Mouse (Mus musculus) retina, adult 2 months (tissue): ENCODE results near the gene Gm10570.
A peak's percentile ranks its signal among the peaks of the same experiment; 100 is the strongest.

Experiments
- DNase-seq: peaks from one replicate; pipeline ENCODE4 v3.0.0-alpha.2; 2012; ENCODE audit warnings: low read depth, low spot score

Gene Gm10570

DNA sequence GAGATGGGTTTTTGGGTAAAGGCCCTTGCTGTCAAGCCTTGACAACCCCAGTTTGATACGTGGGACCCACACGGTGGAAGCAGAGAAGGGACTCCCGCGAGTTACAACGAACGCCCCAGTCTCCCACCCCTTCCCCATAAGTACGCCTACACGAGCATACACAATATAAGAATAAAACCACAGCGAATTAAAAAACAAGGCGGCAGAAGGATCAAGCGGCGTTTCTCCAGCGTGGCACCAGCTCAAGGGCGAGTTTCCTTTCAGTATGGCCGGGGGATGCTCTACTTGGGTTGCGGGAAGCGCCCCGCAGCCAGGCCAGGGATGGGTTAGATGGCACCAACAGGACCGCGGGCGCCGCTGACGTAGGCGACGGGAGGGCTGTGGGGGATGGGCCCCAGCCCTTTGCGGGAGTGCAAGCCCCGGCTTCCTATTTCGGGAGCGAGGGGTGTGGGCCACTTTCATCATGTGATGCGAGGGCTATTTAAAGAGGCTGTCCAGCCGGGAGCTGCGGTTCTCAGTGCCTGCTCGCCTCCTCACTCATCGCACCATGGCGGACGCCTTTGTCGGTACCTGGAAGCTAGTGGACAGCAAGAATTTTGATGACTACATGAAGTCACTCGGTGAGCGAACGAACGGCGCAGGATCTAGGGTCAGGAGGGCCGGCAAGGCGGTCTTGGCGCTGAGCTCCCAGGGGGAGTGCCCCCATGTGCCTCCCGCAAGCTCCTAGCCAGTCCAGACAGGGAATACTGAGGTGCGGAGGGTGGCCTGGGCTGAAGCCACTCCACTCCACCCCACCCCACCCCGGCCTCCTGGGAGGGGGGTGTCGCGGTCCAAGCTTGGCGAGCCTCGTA lies at the start of gene Gm10570, which contains the start of gene Fabp3:
TSS of gene Gm10570 (minus strand) at position 444 of the 851 bp plus-strand sequence.
TSS of gene Fabp3 (plus strand) at position 365 of the 851 bp plus-strand sequence.
- peak; percentile 32 for DNase-seq

DNA sequence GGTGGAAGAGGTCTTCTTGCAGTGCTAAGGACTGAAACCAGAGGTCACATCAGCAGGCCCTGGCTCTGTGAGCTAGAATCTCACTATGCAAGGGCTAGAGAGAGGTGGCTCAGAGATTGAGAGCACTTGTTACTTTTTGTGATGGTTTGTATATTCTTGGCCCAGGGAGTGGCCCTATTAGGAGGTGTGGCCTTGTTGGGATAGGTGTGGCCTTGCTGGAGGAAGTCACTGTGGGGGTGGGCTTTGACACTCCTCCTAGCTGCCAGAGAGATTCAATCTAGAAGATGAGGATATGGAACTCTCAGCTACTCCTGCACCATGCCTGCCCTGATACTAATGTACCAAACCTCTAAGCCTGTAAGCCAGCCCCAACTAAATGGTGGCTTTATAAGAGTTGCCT lies 49.5 kb upstream of the Gm10570 start:
- no peak for DNase-seq

DNA sequence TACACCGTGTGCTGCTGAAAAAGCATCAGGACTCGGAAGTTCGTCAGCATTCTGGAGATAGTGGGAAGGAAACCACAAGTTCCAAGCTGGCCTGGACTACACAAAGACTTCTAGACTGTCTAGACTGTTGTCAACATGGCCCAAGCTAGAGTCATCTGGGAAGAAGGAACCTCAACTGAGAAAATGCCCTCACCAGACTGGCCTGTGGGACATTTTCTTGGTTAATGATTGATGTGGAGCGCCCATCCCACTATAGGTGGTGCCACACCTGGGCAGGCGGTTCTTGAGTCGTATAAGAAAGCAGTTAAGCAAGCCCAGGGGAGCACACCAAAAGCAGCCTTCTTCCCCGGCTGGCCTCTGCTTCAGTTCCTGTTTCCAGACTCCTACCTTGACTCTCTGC lies 44.1 kb upstream of the Gm10570 start:
- DNase-seq = no peak

DNA sequence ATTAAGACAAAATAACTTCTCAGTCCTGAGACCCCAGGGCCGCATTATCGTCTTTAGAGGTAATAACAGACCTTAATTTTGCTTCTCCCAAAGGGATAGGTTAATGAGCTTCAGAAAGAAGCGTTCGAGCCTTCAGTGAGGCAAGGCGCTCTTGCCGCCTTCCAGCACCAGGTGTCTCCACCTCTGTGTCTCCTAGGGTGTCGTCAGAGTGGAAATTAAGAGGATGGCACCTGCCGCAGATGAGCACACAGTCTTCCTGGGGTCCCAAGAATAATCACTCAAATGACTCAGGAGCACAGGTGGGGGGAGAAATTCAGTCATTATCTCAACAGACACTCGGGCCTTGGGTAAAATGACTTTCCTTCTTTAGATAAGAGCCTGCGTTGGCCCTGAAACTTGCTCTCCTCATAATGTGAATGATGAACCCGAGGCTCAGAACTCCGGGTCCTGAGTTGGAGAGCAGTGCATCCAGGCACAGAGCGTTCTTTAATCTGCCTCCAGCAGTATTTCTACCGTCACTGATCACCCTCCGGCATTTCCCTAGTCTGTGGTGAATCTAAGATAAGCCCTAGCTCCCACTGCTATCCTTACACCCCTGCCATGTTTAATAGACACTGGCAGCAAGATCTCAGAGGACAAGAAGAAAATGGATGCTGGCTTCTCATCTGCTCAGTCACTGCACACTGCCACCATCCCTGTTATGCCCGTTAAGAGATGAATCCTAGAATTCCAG lies 42.4 kb upstream of the Gm10570 start:
- DNase-seq = no peak

DNA sequence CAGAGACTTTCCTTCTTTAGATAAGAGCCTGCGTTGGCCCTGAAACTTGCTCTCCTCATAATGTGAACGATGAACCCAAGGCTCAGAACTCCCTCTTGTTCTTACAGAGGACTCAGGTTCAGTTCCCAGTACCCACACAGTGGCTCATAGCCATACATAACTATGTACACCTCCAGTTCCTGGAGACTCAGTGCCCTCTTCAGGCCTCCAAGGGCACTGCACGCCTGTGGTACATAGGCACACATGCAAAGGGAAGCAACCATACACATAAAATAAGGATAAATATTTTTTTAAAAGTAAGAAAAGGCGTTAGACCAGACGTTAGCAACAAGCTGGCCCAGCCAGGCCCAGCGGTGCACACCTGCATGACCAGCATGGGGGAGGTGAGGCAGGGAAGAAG lies 41.2 kb upstream of the Gm10570 start:
- DNase-seq = no peak

DNA sequence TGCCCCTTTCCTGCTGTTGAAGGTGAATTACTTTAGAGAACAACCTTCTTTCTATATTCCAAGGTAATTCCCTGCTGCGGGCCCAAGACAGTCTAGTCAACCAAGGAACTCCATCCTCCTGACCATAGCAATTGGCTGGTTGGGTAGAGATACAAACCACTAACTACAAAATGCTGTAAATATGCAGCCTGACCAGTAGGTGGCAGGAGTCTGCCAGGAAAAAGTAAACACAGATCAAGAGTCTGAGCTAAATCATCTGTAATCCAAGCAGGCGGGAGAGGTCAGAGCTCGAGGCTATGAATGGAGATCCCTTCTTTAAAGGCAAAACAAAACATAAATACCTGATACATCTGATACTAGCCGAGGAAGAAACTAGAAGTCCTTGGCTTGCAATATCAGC lies 33.2 kb upstream of the Gm10570 start:
- peak; percentile 64 for DNase-seq

DNA sequence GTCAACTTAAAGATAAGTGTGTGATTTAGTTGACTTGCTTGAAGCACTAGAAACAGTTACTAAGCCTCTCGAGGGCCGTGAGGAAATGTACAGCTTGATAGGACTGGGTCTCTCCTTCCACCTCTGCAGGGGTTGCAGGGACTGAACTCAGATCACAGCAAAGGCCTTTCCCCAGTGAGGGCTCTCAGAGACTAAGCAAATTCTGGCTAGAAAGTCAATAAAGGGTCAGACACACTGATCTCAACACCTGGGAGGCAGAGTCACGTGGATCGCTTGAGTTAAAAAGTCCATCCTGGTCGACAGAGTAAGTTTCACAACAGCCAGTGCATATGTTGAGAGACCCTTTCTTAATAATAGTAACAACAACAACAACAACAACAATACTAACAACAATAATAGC lies 27.4 kb upstream of the Gm10570 start:
- DNase-seq = no peak

DNA sequence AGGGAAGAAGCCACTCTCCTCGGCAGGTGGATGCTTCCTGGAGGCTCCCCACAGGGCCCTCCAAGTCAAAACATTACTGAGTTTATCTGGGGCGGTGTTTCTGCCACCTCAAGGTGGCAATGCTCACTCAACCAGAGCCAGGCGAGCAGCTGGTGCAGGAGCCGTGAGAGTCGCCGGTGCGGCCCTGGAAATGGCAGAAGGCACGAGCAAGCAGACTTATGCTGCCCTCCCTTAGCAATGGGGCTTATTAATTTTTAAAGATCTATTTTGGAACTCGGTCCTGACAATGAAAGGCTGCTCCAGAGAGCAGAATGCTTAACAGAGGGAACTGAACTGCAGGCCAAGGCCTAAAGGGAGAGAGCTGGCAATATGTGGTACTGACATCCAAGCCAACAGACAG lies 18.9 kb upstream of the Gm10570 start:
- DNase-seq = no peak

DNA sequence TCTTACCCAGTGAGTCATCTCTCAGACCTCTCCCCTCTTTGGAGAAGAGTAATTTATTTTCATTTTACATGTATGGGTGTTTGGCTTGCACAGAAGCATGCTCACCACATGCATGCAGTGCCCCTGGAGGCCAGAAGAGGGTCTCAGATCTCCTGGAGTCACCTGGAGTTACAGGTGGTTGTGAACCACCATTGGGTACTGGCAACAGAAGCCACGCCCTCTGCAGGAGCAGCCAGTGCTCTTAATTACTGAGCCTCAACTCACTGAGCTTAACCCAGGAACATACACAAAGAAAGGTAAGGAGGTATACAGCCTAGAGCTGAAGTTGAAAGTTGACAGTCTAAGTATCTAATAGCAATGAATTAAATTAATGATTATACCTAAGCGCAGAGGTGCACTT lies 17.0 kb upstream of the Gm10570 start:
- DNase-seq = no peak

DNA sequence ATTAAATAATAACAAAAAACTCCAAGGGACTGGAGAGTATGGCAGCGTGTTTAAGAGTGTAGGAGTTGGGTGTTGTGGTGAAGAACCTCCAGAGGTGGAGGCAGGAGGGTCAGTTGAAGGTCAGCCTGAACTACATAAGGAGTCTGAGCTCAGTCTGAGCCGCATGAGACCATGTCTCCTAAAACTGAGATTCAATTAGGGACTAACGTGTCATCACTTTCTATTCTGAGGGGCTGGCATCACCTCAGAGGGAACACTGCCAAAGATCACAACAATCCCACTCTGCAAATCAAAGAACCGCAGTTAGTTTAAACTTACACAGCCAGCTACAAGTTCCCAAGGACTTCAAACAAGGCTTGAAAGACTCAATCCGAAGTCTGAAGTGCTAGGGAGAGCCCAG lies 15.1 kb upstream of the Gm10570 start:
- no peak for DNase-seq

DNA sequence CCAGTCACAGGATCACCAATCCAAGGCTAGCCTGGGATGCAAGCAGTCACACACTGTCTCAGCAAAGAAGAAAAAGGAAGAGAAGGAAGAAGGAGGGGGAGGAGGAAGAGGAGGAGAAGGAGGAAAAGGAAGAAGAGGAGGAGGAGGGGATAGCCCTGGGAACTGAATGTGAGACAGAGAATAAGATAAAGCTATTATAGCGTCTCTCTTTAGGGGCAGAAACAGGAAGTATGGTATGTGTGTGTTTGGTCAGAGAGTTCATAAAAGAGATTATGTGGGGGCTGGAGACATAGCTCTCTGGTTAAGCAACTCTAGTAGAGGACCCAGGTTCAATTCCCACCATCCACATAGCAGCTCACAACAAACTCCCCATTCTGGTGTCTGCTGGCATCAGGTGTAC lies 14.7 kb upstream of the Gm10570 start:
- no peak for DNase-seq

DNA sequence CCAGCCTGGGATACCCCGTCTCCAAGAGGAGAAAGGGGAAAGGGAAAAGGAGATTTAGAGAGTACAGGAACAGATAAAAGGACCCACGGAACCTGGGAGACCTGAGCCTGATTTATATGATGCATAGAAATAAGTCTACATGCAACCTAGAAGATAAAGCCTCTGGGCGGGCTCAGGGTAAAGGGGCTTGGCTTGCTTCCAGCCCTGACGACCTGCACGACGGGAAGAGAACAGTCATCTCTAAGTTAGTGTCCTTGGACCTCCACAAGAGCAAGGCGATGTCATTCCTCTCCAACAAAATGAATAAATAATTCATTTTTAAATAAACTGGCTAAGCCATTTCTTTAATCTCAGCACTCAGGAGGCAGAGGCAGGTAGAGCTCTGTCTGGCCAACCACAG lies 14.1 kb upstream of the Gm10570 start:
- DNase-seq = no peak

DNA sequence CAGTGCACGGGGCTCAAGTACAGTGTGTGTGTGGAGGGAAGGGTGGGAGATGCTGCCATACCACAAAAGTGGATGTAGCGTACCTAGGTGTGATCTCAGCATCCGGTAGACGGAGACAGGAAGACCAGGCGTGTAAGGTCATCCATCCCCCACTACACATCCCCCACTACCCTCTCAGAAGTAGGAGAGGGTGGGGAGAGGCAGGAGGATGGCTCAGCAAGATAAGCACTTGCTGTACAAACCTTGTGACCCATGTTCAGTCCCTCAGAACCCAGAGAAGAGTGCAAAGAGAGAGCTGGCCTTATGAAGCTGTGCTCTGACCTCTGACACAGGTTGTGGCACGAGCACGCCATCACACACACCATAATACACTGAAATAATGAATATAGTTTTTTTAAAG lies 13.2 kb upstream of the Gm10570 start:
- no peak for DNase-seq

DNA sequence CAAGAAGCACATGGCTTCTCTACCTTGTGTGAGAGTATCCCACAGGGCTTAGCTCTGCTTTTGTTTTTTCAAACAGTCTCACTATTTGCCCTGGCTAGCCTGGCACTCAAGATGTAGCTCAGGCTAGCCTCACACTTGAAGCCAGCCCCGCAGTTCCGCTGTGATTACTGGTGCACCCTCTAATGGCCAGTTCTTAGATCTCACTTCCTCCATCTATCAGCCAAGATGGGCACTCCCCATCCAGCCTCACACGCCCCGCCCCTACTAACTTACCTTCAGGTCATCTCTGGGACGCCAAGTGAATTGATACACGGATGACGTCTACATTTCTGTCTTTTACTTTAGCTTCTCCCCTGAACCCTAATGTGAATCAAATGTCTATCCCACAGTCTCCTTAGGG lies 11.1 kb upstream of the Gm10570 start:
- no peak for DNase-seq

DNA sequence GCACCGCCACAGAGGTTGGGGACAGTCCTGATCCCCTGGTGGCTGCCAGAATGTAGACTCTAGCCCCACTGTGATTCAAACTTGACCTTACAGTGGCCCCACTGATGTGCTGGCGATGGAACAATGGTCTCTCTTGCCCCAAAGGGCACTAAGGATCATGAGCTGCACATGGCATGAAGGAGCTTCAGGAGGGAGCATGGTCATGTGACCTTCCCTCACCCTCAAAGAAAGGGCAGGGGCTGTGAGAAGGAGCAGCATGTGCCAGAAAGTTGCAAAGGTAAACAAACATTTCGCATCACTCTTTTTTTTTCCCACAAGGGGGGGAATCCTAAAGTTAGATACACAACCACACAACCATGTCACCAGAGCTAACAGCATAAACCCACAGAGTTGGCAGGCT lies 9.6 kb upstream of the Gm10570 start:
- no peak for DNase-seq

DNA sequence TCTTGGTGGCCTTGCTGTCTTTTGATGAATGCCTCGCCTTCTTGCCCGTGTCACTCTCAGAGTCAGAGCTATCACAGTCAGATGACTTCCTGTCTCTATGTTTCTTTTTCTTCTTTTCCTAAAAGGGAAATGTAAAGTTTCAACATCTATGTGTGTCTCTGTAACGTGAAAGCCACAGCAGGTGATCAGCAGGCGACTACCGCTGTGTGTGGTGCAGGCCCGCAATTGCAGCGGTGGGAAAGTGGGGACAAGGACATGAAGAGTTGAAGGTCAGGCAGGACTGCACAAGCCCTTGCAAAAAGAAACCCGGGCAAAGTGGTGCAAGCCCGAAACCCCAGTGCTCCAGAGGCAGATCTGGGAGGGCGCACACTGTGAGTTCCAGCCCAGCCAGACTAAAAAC lies 8.2 kb upstream of the Gm10570 start:
- no peak for DNase-seq

DNA sequence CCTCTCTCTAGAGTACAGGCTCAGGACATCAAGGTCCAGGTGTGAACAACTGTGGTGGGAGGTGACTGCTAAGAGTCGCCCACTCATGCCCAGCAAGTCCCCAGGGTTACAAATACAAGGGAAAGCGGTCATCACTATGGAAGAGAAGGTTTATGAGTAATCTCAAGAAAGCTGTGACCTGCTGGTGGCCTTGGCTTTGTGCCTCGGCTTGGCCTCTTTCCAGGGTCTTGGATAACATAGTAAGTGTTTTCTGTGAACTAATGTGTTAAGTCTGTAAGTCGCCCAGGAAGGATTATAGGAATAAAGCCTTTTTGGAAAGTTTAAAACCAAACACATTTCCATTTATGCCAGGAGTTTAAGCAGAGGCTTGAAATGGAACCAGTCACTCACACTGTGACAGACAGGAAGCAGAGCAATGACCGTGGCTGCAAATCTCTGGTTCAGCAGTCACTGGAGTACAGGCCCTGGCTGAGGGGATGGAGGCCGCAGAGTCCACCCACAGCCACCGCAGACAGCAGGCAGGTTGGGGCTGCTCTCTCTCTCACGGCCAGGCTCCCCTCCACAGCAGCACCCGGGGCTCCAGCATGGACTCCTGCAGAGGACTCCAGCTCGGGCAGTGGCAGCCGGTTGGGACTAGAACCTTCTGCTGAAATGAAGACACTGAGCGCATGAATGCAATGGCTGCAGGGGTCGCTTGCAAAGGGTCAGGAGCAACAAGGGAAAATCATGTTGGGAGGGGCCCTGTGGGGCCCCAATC lies 7.5 kb upstream of the Gm10570 start:
- DNase-seq = no peak

DNA sequence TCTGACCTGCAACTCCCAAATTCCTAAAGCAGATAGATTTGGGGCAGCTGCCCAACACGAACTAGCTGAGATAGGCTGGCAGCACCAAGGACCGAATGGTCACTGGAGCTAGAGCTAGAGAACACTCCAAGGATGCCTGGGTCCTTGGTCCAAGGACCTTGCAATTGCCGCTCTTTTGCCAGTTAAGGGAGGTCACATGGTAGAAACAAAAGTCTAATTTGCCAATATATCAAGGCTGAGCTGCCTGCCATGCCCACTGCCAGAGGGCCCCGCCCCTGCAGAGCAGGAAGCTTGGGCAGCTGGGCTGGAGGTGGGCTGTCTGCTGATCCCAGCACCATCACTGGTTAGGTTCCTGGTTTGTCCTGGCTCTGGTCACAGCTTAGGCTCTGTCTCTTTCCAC lies 5.1 kb upstream of the Gm10570 start:
- no peak for DNase-seq

DNA sequence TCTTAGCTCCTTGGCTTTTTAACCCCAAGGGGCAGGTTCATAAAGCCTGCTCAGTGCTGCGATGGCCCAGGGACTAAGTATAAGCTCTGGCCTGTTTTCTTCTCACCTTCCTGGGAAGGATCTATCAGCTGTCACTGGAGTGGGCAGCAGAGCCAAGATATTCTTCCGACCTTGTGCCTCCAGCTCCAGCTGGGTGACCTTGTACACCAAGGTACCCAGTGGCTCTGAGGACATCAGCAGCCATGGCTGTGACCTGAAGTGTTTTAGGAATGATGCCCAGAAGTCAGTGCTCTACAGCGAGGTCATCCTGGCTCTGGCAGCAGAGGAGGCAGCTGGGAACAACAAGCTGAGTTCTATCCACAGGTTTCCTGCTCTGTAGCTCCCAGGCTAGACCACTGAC lies 4.1 kb upstream of the Gm10570 start:
- DNase-seq = no peak

DNA sequence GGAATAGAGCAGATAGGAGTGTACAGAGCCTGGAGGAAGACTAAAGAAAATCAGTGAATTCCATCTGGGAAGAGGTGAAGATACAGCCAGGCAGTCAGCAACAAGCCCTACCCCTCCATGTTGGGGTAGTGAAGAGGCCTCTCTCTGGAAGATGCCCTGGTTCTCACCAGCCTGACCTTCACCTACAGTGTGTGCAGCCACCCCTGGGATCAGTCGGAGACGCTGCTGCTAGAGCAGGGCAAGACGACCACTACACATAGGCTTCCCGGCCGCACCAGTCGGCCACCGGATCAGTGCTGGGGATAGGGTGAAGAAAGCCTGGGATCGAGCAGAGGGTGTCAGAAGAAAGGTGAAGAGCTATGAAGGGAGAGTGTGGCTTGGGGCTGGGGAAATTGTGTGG lies 780 bp upstream of the Gm10570 start:
- DNase-seq = no peak

DNA sequence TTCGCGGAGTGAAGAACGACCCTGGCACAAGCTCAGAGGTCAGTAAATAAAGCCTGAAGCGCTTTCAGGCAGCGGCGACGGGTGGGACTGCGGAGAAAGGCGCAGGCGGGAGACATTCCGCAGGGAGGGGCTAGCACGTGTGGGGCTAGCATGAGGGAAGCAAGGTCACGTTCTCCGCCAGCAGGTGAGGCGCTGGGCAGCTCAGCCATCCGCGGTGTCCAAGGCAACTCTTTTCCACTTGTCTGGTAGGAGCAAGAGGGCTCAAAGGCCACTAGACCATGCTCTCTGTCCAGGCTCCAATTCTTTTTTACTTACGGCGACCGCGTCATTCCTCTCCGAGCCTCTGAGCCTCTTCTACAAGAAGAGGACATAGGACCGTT lies 633 bp downstream of the Gm10570 start:
- no peak for DNase-seq
